ENCODE assay signal across 32 mouse cellular contexts in the genomic region with DNA sequence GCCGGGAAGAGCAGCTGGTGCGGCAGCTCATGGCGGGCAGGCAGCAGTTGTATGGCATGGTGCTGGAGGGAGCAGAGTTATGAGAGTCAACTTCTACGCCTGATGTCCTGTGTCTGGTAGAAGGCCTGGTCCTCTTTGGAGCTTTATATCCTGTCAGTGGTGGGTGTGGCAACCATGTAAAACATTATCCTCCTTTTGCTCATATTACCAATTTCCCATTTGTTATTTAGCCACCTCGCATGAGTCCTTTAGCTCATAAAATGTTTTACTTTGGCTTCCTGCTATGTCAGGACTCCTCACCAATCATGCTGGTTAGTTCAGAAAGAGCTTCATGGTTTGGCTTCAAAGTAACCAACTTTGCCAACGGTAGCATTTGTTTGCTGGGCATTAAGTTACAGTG. TPM values are rescaled to one million over a fixed set of nuclear protein-coding genes. Genes with fewer than 3 reads are reported as not detected.
"Had no signal": no experiment of that assay in that cellular context is flagged by ENCODE, and none has a peak within 500 bp of the region (broad histone marks: within the 10 kb centered on the region; RNA-seq: fewer than 3 reads in every experiment).

A gene (minus strand): TSS at position 101 of the 400 bp plus-strand sequence.

- H3K27ac ChIP-seq: embryonic facial prominence, embryonic 10.5 days; embryonic facial prominence, embryonic 12.5 days; embryonic facial prominence, embryonic 13.5 days; embryonic facial prominence, embryonic 15.5 days; forebrain, embryonic 10.5 days; forebrain, embryonic 12.5 days; forebrain, embryonic 13.5 days; forebrain, embryonic 15.5 days; gastrocnemius, adult 2 months; heart, adult 2 months had no signal

- H3K9me3 ChIP-seq: embryonic facial prominence, embryonic 10.5 days; embryonic facial prominence, embryonic 12.5 days; embryonic facial prominence, embryonic 13.5 days; embryonic facial prominence, embryonic 15.5 days; forebrain, embryonic 10.5 days; forebrain, embryonic 12.5 days; forebrain, embryonic 13.5 days; forebrain, embryonic 15.5 days had no signal

- ATAC-seq: forebrain, embryonic 13.5 days; forebrain, embryonic 14.5 days; forebrain, embryonic 15.5 days; forebrain, embryonic 16.5 days; forebrain, postnatal 0 days had no signal

- H3K36me3 ChIP-seq: embryonic facial prominence, embryonic 10.5 days; embryonic facial prominence, embryonic 12.5 days; embryonic facial prominence, embryonic 13.5 days; embryonic facial prominence, embryonic 15.5 days; forebrain, embryonic 10.5 days; forebrain, embryonic 12.5 days; forebrain, embryonic 15.5 days had no signal

- H3K4me3 ChIP-seq: embryonic facial prominence, embryonic 10.5 days; embryonic facial prominence, embryonic 12.5 days; embryonic facial prominence, embryonic 13.5 days; embryonic facial prominence, embryonic 15.5 days; erythroblast, embryonic 14.5 days; forebrain, embryonic 10.5 days; forebrain, embryonic 12.5 days; forebrain, embryonic 13.5 days; forebrain, embryonic 15.5 days; gastrocnemius, adult 2 months; heart, adult 2 months had no signal

- H3K4me1 ChIP-seq: embryonic facial prominence, embryonic 10.5 days; embryonic facial prominence, embryonic 12.5 days; embryonic facial prominence, embryonic 15.5 days; forebrain, embryonic 10.5 days; forebrain, embryonic 12.5 days; forebrain, embryonic 13.5 days; forebrain, embryonic 15.5 days had no signal

- H3K4me2 ChIP-seq: embryonic facial prominence, embryonic 12.5 days; embryonic facial prominence, embryonic 13.5 days; embryonic facial prominence, embryonic 15.5 days; forebrain, embryonic 12.5 days; forebrain, embryonic 13.5 days; forebrain, embryonic 15.5 days had no signal

- H3K27me3 ChIP-seq: embryonic facial prominence, embryonic 12.5 days; embryonic facial prominence, embryonic 13.5 days; embryonic facial prominence, embryonic 15.5 days; forebrain, embryonic 12.5 days; forebrain, embryonic 13.5 days; forebrain, embryonic 15.5 days had no signal

- DNase-seq: cerebellum, adult 8-10 months; cerebellum, adult 9-10 months; cerebellum, adult 9-11 months; cerebellum, postnatal 10 days; cerebellum, postnatal 14 days; cerebellum, postnatal 25 days; cerebellum, postnatal 36 days; embryo, embryonic 11 days; forebrain, postnatal 0 days; gastrocnemius, adult 2 months; gastrocnemius, postnatal 10 days; gastrocnemius, postnatal 14 days; gastrocnemius, postnatal 25 days; gastrocnemius, postnatal 36 days; heart, adult 18-20 months; heart, adult 2 months had no signal

- H3K9ac ChIP-seq: embryonic facial prominence, embryonic 12.5 days; embryonic facial prominence, embryonic 13.5 days; embryonic facial prominence, embryonic 15.5 days; forebrain, embryonic 12.5 days; forebrain, embryonic 13.5 days; forebrain, embryonic 15.5 days; forebrain, postnatal 0 days had no signal

RNA-seq across cellular contexts. Expression of the gene that starts here (rescaled TPM):
- polyA plus RNA-seq: cortical plate, adult 2 months; embryonic facial prominence, embryonic 10.5 days; embryonic facial prominence, embryonic 11.5 days; embryonic facial prominence, embryonic 13.5 days; erythroblast, embryonic 14.5 days; forebrain, embryonic 10.5 days; forebrain, embryonic 11.5 days; forebrain, embryonic 12.5 days; forebrain, embryonic 13.5 days; forebrain, embryonic 14.5 days; forebrain, embryonic 15.5 days; forebrain, embryonic 16.5 days; forebrain, postnatal 0 days; frontal cortex, adult 2 months; gonadal fat pad, adult 2 months; heart, adult 2 months had no signal
